Mouse (Mus musculus) gastrocnemius, postnatal 4 days (tissue): ENCODE measurements around the gene Nsd2. TPM values are rescaled to one million over a fixed set of nuclear protein-coding genes. Genes with fewer than 3 reads are reported as not detected.
"Not testable (repeated sequence)": the region's sequence is repeated elsewhere in the genome, so short reads cannot be mapped to it uniquely, and the experiment has no call there.

Source experiments
- DNase-seq, 2 experiments: peaks; one replicate each; pipeline ENCODE4 v3.0.0; 2021 to 2022; ENCODE audit warnings: low spot score in 2 of 2, mixed read lengths in 2 of 2
- microRNA-seq: library from miRNA; unstranded; fragments of <30 nt; microRNA quantifications from one replicate; pipeline ENCODE4 v1.2.0, GENCODE M21; 2021
- total RNA-seq, 2 experiments: library from RNA; stranded (reverse); gene quantifications; 2 replicates each; pipeline ENCODE4 v1.2.3; 2021

Gene Nsd2
- total RNA-seq, 2 experiments from 2014 or later = 72.1 to 75.6 TPM

DNA sequence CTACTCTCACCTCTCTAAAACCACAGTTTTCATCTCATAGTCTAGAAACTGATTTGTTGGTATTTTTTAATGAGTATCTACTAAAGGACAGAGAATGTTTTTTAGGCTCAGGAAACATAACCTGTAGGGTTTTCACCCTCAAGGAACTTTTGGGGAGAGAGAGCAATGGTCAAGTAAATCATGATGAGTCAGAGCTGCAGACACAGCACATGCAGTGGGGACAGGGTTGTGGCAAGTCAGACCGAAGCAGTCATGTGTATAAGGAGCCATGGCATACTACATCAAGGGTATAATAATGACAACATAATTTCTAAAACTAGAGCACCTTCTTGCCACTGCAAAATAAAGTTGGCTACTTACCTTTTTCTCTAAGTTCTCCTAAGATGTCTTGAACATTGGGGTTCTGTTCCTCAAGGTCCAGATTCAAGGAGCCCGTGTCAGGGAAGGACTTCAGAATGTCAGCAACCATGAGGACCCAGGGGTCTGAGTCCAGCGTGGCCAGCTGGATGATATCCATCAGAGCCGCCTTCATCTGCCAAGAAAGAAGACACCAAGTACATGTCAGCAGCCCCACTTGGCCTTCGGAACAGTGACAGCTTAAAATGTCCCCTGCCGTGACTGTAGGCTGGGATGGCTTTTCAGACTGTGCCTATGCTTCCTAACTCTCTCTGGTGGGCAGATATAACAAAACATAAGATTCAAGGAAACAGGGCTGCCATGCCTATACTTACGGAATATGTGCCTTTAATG lies 101.1 kb downstream of the Nsd2 start:
- DNase-seq = no peak

GRCm38 (mm10) chr5:33922566-33922965 lies 102.0 kb downstream of the Nsd2 start:
- DNase-seq = no peak

DNA sequence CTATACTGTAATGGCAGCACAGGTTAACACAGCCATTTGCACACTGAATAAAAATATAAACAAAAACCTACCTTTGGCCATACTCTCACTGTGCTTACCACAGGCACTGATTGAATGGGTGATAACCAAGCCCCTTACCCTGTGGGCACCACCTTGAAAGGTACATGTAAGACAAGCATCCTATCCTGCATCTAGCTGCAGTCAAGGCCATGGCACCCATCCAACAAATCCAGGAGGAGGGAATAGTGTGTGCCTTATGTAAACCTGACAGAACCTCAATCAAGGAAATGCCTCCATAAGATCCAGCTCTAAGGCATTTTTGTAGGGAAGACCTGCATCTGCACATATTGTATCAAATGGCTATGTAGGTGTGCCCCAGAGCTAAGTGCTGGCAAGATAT lies 105.6 kb downstream of the Nsd2 start:
- DNase-seq = no peak

GRCm38 (mm10) chr5:33932413-33932812 lies 111.9 kb downstream of the Nsd2 start:
- no peak for DNase-seq

GRCm38 (mm10) chr5:33934081-33934480 lies 113.6 kb downstream of the Nsd2 start:
- DNase-seq = no peak

GRCm38 (mm10) chr5:33934877-33935276 lies 114.4 kb downstream of the Nsd2 start:
- no peak for DNase-seq

DNA sequence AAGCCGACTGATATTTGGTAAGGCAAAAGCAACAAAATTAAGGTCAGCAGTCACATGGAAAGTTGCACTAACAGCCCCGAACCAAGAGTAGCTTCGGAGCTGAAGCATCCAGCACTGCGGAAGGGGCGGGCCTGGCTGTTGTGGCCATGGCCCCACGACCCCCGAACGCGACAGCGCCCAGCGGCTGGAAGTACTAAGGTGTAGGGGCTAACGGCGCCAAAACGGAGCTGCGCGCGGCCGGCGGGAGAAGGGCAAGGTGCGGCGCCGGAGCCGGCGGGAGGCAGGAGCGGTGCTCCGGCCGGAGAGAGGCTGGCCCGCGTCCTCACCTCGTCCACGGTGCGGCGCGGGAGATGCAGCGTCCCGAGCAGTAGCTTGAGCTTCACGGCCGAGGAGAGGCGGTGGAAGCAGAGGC lies 115.2 kb downstream of the Nsd2 start:
- DNase-seq = peak in 1 of 2 experiments; percentile 33

DNA sequence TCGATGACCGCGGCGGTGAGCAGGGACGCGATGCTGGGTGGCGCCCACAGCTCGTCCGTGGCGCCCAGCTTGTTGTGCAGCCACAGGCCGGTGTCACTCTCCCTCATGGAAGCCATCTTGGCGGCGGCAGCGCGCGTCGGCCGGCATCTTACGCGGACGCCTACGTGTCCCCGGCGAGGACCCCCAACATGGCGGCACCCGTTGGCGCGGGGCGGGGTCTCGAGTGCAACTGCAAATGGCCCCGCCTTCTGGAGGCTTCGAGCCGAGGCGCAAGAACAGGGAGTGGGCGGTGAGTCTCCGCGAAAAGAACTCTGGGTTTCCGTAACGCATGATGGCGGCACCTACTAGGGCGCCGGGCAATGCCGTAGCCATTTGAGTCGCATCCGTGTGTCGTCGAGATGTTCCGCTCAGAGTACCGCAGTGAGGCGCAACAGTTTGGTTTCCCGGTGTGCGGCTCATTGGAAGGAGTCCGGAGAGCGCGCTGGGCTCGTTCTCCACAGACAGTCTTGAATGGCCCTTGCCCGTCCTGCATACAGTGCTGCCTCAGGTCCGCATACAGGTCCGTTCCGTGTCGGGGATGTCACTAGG lies 115.7 kb downstream of the Nsd2 start, which contains the start of gene Nelfa:
Gene Nelfa (minus strand): TSS at position 294 of the 588 bp plus-strand sequence.
- DNase-seq = peak; percentile 98

DNA sequence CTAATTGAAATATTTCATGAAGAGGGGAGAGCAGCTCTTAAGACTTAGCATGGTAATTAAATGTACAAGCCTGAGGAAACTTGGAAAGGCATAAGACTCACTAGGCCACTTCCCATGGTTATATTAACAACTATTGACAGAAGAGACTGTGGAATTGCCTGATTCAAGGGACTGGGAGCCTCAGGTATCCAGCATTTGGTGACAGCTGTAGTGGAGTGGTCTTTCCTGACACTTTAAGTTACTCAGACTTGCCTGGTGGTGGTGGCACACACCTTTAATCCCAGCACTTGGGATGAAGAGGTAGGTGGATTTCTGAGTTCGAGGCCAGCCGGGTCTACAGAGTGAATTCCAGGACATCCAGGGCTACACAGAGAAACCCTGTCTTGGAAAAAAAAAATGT lies 116.7 kb downstream of the Nsd2 start:
- DNase-seq = no peak

GRCm38 (mm10) chr5:33938448-33938847 lies 117.9 kb downstream of the Nsd2 start:
- DNase-seq = no peak

GRCm38 (mm10) chr5:33947035-33947434 lies 126.5 kb downstream of the Nsd2 start:
- not testable (repeated sequence) for DNase-seq

Small RNA genes lying within 50 kb of the gene (microRNA-seq; reads per million reads assigned to microRNA genes)
- gene Mir7024 = not detected

Other genes with a start within 250 kb of the Nsd2 start
- gene Fam53a, start 191.1 kb upstream of the Nsd2 start, total RNA-seq = 10 to 100 TPM; 37.5 to 42.7 TPM
- 1 to 10 TPM; 1.8 to 1.9 TPM for gene Gm9903, start 190.8 kb upstream of the Nsd2 start, total RNA-seq
- gene Slbp, start 168.2 kb upstream of the Nsd2 start, total RNA-seq = 10 to 100 TPM; 38.4 to 42.2 TPM
- gene Tacc3, start 162.6 kb upstream of the Nsd2 start, total RNA-seq = 10 to 100 TPM; 31.2 to 33.7 TPM
- gene Tmem129, start 162.3 kb upstream of the Nsd2 start, total RNA-seq = 10 to 100 TPM; 26.5 to 27.1 TPM
- 1 to 10 TPM; 2.2 to 2.6 TPM for gene Fgfr3, start 99.1 kb upstream of the Nsd2 start, total RNA-seq
- gene Letm1, start 37.9 kb upstream of the Nsd2 start, total RNA-seq = 10 to 100 TPM; 43.7 to 51.3 TPM
- 10 to 100 TPM; 18.6 to 22.0 TPM for gene Nelfa, start 115.7 kb downstream of the Nsd2 start, total RNA-seq
- 1 to 10 TPM; 5.0 to 6.9 TPM for gene Gm1673, start 162.7 kb downstream of the Nsd2 start, total RNA-seq
- 1 to 10 TPM in 1 of 2 experiments, under 1 TPM in 1; 0.98 to 1.8 TPM for gene Nat8l, start 175.3 kb downstream of the Nsd2 start, total RNA-seq